Mouse (Mus musculus) neural tube, embryonic 10.5 days (tissue): Measurements from ENCODE around the gene Krt39.

Experiments used
- DNase-seq: peaks from one replicate; pipeline ENCODE4 v3.0.0-alpha.2; 2017; ENCODE audit warnings: low spot score; ENCODE audit errors: extremely low spot score

Krt39 gene

DNA sequence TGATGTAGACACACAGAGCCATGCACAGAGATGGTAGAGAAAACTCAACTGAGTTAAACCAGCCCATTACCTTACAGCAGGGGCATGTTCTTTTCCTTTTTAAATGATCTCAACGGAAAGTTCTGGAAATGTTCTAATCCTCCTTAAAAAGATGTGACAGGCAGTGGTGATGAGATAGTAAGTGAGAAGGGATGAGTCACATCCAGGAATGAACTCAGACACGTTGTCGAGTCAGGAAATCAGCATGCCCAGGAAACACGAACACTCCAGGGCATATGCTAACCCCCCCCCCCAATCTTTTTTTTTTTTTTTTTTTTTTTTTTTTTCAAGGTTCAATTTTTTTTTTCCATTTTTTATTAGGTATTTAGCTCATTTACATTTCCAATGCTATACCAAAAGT is 48.7 kb downstream of the Krt39 start:
- DNase-seq, result no peak

DNA sequence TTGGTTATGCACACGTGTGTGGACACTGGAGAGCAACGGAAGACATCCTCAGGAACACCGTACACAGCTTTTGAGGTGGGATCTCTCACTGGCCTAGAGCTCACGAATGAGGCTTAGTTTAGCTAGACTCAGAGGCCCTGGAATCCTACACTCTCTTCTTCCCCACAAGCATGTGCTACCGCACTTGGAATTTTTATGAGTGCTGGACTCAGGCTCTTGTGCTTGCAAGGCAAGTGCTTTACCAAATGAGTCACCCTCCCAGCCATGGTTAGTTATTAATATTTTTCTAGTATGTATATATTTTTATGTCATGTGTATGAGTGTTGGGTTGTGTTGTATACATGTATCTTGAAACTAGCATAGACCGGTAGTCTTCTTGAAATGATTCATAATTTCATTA is 49.2 kb downstream of the Krt39 start:
- DNase-seq, result no peak

DNA sequence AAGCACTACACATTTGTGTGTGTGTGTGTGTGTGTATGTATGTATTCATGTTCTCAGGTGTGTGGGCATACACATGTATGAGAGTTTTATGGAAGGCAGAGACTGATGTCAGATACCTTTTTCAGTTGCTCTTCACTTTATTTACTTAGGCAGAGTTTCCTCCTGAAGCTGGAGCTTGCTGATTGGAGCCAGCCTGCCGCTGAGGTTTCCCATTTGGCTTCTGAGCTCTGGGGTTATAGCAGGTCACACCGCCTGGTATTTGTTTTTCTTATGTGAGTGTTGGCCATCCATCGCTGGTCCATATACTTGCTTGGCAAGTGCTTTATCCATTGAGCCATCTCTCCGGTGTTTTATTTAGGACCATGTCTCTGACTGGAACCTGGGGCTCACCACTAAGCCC is 51.9 kb downstream of the Krt39 start:
- no peak for DNase-seq

DNA sequence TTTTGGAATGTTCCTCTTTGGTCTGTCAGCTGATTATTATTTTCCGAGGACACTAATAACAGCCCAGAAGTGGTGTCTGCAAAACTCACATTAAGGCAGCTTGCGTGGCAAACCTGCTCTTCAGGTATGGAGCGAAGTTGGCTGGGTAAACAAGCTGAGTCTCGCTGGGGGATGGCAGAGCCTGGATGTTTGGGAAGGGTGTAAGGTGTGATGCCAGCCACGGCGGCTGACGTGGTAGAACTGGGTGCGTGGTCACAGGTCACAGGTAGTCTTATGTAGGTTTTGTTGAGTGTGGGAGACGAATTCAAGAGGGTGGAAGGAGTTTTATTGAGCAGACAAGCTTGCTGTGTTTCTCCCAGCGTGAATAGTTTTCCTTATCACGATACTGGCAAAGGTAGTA is 52.6 kb downstream of the Krt39 start:
- no peak for DNase-seq

DNA sequence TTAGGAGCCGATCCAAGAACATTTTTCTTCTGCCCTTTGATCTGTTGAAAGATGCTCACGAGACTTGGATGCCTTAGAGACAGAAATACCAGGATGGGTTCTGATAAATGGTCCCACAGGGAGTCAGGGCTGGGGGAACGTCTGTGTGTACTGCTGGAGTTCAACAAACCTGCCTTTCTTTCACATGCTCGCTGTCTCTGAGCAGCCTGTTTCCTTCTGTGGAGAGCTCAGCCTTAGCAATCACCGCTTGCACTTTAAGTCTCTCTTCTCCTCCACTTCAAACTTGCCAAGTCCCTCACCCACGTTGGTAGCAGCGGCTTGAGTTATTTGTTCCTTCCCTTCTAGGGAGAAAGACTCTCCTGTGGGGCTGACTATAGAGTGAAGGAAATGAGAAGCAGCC is 54.8 kb downstream of the Krt39 start:
- peak; percentile 25 for DNase-seq

DNA sequence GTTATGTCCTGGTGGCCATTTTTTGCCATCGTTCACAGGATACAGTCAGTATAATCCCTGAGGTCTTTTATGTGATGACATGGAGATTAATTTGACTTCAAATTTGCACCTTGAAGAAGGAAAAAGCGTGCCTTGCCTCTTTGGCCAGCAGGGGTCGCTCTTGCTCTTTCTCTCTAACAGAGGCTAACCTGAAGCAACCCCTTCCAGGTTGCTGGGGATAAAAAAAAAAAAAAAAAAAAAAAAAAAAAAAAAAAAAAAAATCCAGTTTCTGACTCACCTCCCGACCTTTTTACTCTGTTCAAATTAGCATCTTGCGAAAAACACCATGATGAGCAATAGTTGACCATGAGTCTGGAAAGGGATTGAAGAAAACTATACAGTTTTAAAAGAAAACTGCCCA is 56.3 kb downstream of the Krt39 start:
- peak; percentile 83 for DNase-seq
